Mouse (Mus musculus): ENCODE measurements around the gene Lep.

Gene Lep

DNA sequence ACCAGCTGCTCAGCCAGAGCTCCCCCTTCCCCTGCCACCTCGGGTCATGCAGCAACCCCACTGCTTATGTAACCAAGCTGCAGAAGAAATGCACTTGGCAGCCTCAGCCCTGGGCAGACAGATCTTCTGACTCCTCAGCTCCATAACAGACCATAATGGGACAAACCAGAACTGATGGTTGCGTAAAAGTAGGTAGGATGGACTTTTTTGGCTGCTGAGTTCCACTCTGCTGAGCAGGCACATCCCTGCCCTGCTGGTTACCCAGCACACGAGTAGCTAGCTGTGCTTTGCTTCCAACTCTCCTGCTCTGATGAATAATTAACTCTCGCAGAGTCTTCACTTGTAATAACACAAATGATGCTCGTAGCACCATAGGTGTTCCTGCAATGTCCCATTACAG, 10.1 kb upstream of the Lep start:
- no peak for DNase-seq

DNA sequence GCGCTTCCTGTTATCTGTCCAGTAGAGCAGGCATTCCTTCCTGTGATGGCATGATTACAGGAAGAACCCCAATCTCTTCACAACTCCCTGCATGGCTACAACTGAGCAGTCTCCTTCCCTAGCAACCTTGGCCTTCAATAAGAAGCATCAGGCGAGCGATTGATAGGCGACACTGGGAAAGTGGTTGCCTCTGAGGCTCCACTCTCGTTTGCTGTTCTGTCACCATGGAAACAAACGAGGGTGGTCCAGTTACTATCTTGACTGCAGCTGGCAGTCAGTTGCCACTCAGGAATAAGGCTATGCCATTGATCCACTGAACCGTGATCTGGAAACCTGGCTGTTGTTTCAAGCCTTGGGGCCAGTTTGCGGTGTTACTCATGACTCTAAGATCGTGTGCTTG, 7.8 kb upstream of the Lep start:
- DNase-seq: peak in 1 of 2 experiments; percentile 39

- no peak for DNase-seq
Observed at GRCm38 (mm10) chr6:29053181-29053580, 6.8 kb upstream of the Lep start.

DNA sequence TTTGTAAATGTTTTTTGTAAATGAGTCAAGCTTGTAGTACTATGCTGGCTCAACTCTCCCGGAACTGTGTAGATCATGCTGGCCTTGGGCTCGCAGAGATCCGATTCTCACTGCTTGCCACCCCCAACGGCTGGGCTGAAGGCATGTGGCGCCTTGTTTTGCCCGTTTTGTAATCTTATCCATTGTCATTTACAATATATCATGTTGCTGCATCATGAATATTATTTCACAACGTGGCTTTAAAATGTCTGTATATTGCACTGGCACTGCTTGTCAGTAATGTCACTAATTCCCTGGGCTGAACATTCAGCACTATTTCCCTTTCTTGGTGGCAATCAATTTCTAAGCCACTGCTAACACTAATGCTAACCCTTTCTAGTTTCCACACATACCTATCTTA, 3.6 kb upstream of the Lep start:
- no peak for DNase-seq

DNA sequence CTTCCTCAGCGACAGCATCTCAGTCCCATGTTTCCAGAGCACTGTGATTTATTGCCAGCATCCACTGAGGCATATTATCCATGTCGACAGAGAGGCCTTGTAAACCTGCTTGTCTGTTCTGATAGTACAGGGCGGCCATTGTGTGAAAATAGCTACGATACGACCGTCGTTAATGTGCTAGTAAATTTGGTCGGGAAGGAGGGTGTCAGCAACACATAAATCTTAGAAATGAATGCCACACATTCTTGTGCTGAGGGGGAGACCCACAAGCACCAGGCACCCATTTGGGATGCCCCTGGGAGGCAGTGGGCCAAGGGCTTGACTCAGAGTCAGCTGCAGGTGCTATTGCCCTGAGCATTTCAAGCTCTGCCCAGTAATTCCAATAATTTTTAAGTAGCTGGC, 6.4 kb downstream of the Lep start:
- peak in 1 of 2 experiments; percentile 29 for DNase-seq

DNA sequence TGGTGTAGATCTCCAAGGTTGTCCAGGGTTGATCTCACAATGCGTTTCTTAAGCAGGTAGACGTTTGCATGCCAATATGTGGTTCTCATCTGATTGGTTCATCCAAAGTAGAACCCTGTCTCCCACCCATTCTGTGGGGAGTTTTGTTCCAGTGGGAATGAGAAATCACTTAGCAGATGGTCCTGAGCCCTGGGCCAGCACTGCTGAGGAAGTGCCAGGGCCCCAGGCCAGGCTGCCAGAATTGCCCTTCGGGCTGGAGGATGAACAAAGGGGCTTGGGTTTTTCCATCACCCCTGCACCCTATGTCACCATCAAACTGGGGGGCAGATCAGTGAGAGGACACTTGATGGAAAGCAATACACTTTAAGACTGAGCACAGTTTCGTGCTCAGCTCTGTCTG, 12.2 kb downstream of the Lep start:
- peak; percentile 87 to 89 for DNase-seq

GRCm38 (mm10) chr6:29073462-29074132, 13.6 kb downstream of the Lep start:
- peak; percentile 82 to 90 for DNase-seq

DNA sequence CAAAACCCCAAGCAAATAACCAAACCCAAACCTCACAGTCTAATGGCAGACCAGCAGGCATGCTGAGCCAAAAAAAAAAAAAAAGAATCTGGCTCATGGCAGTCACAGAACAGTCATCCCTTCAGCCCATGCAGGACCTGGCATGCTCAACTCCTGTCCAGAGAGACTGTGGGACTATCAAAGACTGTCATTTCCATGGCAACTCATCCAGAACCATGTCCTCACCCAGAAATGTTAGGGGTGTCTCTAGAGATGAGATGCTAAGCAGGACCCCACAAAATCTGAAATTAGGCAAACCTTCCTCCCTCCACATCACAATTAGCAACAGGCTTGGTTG, 14.1 kb downstream of the Lep start:
- peak in 1 of 2 experiments; percentile 52 for DNase-seq

GRCm38 (mm10) chr6:29079291-29079690, 19.3 kb downstream of the Lep start:
- DNase-seq: peak; percentile 57 to 64

- DNase-seq: no peak
Observed at GRCm38 (mm10) chr6:29081826-29082363, 21.9 kb downstream of the Lep start.

DNA sequence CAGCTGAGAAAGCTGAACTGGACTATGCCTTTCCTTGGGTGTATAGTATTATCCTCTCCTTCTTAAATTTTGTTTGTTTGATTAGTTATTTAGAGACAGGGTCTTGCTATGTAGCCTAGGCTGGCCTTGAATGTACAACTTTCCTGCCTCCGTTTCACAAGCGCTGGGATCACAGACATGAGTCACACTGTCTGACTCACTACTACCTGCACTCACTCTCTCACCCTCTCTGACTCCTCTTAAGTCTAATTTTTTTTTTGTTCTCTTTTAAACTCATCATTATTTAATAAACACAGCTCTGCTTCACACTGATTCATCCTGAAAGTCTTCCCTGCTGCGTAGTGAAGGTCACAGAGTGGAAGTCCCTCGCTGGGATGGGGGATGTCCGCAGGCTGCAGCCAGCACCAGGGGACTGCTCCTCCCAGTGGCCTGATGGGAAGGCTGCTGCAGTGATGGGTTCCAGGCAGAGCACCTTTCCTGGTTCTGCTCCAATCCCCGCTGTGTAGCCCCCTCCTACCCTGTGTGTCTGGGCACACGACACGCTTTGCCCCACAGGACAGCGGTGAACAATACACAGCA, 22.8 kb downstream of the Lep start:
- DNase-seq: peak in 1 of 2 experiments; percentile 39

DNA sequence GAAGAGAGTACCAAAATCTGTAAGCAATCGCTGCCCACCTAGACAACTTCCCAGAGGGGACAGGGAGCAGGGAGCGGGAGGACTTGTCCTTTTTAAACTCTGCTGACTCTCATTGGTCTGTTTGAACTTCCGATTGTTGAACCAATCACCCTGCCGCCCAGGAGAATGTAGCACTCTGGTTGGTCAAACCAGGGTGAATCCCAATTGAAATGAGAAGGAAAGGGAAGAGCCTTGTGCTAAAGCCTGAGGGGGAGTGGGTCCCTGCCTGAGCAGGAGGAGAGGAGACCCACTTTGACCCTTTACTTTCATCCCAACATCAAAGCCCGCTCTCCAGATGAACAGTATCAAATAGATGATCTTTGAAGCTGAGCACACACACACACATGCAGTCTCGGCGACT, 24.4 kb downstream of the Lep start:
- no peak for DNase-seq

GRCm38 (mm10) chr6:29087921-29088709, 28.1 kb downstream of the Lep start:
- DNase-seq: peak in 1 of 2 experiments; percentile 17

GRCm38 (mm10) chr6:29092234-29092633, 32.2 kb downstream of the Lep start:
- no peak for DNase-seq

DNA sequence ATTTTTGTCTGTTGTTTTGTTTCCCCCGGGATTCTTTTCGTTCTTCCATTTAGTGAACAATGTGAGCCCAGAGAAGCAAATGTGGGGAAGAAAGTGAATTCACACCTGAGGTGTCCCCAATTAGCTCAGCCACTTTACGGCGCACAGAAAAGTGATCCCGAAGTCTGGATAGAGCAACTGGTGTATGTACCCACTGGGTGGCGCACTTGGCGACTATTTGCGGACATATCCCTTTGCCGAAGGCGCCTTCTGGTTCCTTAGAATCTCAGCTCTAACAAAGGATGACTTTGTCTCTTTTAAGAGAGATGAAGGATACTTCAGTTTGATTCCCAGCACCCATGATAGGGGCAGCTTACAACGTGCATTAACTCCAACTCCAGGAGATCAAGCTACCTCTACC, 32.9 kb downstream of the Lep start:
- peak; percentile 41 to 47 for DNase-seq

- no peak for DNase-seq
Observed at GRCm38 (mm10) chr6:29099536-29100170, 39.6 kb downstream of the Lep start.

GRCm38 (mm10) chr6:29100423-29100822, 40.4 kb downstream of the Lep start:
- no peak for DNase-seq

DNA sequence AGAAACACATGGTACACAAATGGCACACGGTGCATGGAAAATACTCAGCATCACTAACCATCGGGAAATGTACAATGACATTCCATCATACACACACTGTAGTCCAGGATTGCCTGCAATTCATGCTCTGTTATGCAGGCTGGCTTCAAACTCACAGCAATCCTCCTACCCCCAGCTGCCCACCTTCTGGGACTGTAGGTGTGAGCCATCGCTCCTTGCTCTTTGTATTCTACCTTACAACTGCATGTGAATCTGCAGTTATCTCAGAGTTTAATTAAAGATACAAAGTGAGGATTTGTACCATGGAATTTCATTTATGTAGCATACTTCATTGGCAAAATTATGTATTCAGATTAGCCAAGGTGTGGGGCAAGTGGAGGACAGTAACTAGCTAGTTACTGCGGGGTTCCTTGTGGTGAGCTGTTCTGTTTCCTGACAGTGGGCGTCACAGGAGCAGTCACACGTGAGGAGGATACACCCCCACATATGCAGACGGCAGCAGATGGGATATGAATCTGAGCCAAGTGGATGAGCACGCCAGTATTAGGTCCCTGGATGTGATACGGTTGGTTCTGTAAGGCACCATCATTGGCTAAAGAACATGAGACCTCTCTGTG, 41.3 kb downstream of the Lep start:
- DNase-seq: peak; percentile 76 to 77

GRCm38 (mm10) chr6:29108376-29108775, 48.4 kb downstream of the Lep start:
- DNase-seq: no peak

DNA sequence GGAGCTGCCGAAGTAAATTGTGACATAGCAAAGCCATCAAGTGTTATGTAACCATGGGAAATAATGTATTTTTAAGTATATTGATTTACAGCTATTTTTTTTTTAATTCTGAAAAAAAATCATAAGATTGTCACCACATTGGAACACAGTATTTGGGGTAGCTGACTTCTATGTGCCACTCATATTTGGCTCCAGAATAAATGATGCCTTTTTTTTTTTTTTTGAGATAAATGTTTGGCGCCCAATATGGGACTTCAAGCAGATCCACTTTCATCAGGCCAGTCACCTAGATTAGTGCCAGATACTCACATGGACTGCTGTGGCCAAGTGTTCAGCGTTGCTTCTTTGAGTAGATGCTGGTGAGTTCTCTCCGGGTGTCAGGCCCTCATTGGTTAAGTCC, 51.5 kb downstream of the Lep start:
- DNase-seq: no peak

DNA sequence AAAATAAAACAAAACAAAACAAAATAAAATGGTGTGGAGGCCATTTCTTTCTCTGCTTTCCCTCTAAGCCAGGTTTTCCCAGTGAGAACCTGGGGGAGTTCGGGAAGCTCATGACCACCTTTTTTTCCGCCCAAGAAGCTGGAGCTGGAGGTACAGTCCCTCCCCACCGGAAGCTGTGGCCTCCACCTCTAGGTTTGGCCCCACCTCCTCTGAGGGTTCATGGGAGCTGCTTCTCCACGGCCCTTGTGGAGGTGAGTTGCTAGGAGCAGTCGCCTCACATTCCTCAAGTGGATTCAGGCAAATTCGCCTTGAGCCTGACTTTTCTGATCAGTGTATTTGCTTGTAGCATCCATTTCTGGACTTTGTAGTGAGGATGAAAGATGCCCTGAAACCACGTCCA, 55.7 kb downstream of the Lep start:
- DNase-seq: no peak

DNA sequence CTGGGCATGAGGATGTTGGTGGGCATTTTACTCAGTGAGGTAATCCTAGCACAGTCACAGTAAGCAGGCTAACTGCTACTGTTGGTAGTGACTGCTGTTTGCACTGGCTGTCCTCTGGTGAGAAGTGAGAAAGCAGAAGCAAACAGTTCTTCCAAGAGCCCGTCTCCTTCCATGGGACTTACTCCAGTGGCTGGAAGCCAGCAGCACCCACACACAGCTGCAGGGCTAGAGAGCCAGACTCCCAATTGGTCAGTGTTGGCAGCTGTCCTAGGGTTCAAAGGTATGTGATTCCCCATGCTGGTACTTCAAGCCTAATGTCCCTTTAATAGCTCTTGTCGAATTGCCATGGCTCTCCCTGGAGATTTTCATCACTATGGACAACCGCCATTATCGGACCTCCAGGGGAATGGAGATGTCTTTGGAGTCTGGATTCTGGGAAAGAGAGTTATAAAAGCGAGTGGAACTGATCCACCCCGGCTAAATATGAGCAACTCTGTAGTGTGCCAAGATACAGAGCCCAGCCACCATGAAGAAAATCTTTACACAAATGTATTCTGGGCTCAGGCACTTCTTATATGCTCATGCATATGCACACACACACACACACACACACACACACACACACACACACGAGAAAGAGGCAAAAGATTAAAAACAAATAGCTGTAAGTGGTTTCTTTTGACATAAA, 57.5 kb downstream of the Lep start:
- DNase-seq: peak; percentile 52 to 60

Measured in cerebellum, postnatal 10 days (tissue).